Mouse (Mus musculus) left cerebral cortex, postnatal 25 days (tissue): ENCODE measurements around the gene Skp2. TPM values are rescaled to one million over a fixed set of nuclear protein-coding genes. Genes with fewer than 3 reads are reported as not detected.

ENCODE experiments used
- DNase-seq, 2 experiments: peaks; one replicate each; pipeline ENCODE4 v3.0.0; 2022; ENCODE audit warnings: low spot score in 2 of 2, mixed read lengths in 1 of 2
- intact Hi-C: fragments of 180-260 bp; cut with DNase I; formaldehyde crosslinking; loops from one replicate; pipeline ENCODE4 v1.15.1; 2025
- total RNA-seq, 2 experiments: library from RNA; stranded (reverse); gene quantifications; 2 replicates each; pipeline ENCODE4 v1.2.3; 2021

Gene Skp2
- total RNA-seq, 2 experiments from 2014 or later, result 4.9 to 5.5 TPM

- no peak for DNase-seq
- intact Hi-C loops, result no loop called here
Measured at GRCm38 (mm10) chr15:9079626-9080025, 75.6 kb downstream of the Skp2 start.

- DNase-seq, result no peak
- intact Hi-C loops, result no loop called here
Measured at GRCm38 (mm10) chr15:9078481-9079300, 76.5 kb downstream of the Skp2 start.

- intact Hi-C loops, result no loop called here
- DNase-seq, result no peak
Measured at GRCm38 (mm10) chr15:9075608-9076200, 79.5 kb downstream of the Skp2 start.

GRCm38 (mm10) chr15:9074671-9075070 lies 80.6 kb downstream of the Skp2 start:
- intact Hi-C loops, result no loop called here
- no peak for DNase-seq

GRCm38 (mm10) chr15:9074139-9074538 lies 81.1 kb downstream of the Skp2 start:
- intact Hi-C loops, result no loop called here
- DNase-seq, result no peak

GRCm38 (mm10) chr15:9073684-9074083 lies 81.5 kb downstream of the Skp2 start:
- no peak for DNase-seq
- intact Hi-C loops, result no loop called here

- intact Hi-C loops, result no loop called here
- DNase-seq, result no peak
Measured at GRCm38 (mm10) chr15:9073067-9073608, 82.1 kb downstream of the Skp2 start.

GRCm38 (mm10) chr15:9072630-9073029 lies 82.6 kb downstream of the Skp2 start:
- intact Hi-C loops, result no loop called here
- DNase-seq, result no peak

GRCm38 (mm10) chr15:9071556-9072544 lies 83.4 kb downstream of the Skp2 start:
- intact Hi-C loops, result no loop called here

GRCm38 (mm10) chr15:9070912-9071555 lies 84.2 kb downstream of the Skp2 start, which contains the start of gene Nadk2:
Gene Nadk2, plus strand, starts transcription at chr15:9071260.
- intact Hi-C loops, result no loop called here
- DNase-seq, result peak; percentile 97 to 99

More at GRCm38 (mm10) chr15:9071556-9072544, 83.4 kb downstream of the Skp2 start:
- DNase-seq, result peak; percentile 16 to 31

- no peak for DNase-seq
- intact Hi-C loops, result no loop called here
Measured at GRCm38 (mm10) chr15:9070353-9070752, 84.9 kb downstream of the Skp2 start.

GRCm38 (mm10) chr15:9068881-9069280 lies 86.3 kb downstream of the Skp2 start:
- DNase-seq, result no peak
- intact Hi-C loops, result no loop called here

Other genes with a start within 250 kb of the Skp2 start
- gene Ranbp3l, start 187.5 kb downstream of the Skp2 start, total RNA-seq, result 10 to 100 TPM; 10.6 to 11.4 TPM
- 10 to 100 TPM; 44.7 TPM for gene Nadk2, start 84.2 kb downstream of the Skp2 start, total RNA-seq
- 10 to 100 TPM; 67.1 to 71.3 TPM for gene Lmbrd2, start 14.9 kb downstream of the Skp2 start, total RNA-seq
- not detected for gene Ugt3a1, start 121.5 kb upstream of the Skp2 start, total RNA-seq
- gene Ugt3a2, start 180.1 kb upstream of the Skp2 start, total RNA-seq, result not detected